29 mouse cellular contexts compared by ENCODE assay signal in the genomic region with DNA sequence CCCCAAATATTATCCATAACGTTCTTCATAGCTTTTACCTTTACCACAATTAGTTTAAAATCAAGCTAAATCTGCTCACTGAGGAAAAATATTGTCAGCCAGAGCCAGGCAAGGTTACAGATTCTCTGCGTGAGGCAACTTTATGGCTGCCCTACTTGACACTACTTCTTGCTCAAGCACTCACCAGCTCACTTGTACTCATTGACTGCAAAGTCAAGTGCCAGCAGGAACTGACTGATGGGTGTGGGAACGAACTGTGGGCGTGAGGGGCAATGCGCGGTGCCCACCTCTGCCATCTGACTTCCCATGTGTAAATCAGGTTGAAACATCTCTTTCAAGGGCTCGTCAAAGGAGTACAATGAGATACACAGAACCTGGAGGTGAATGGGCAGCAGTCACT. TPM values are rescaled to one million over a fixed set of nuclear protein-coding genes. Genes with fewer than 3 reads are reported as not detected.
DNase-seq lines count a peak whose midpoint lies in the region; ATAC-seq and TF ChIP-seq lines count a peak whose summit lies in the region.
"Had no signal": no experiment of that assay in that cellular context is flagged by ENCODE, and none has a peak within 500 bp of the region (broad histone marks: within the 10 kb centered on the region; RNA-seq: fewer than 3 reads in every experiment).

No protein-coding gene starts in this region.

- H3K4me3 ChIP-seq in kidney, adult 2 months (ENCODE audit: insufficient read depth, low read depth, low read length): no peak overlapping the region
- H3K4me3 ChIP-seq in lung, embryonic 15.5 days: no peak overlapping the region
- H3K4me3 ChIP-seq: erythroblast, embryonic 14.5 days; forebrain, embryonic 15.5 days; heart, embryonic 12.5 days; hindbrain, embryonic 13.5 days; kidney, embryonic 15.5 days; midbrain, embryonic 10.5 days had no signal

- H3K9me3 ChIP-seq in lung, embryonic 15.5 days: no peaks in the 10 kb centered on the region
- H3K9me3 ChIP-seq: forebrain, embryonic 15.5 days; heart, embryonic 12.5 days; hindbrain, embryonic 13.5 days; kidney, embryonic 15.5 days; midbrain, embryonic 10.5 days had no signal

- ATAC-seq in lung, embryonic 15.5 days (ENCODE audit: borderline replicate concordance, extremely low read depth, low FRiP score, low TSS enrichment): no peak
- ATAC-seq: CD4-positive, CD25-positive, alpha-beta regulatory T cell, adult 4 months; forebrain, embryonic 15.5 days; Patski had no signal

- H3K27me3 ChIP-seq in kidney, adult 2 months (replicated peaks; ENCODE audit: control insufficient read depth, insufficient read depth, low read length): no peaks in the 10 kb centered on the region
- H3K27me3 ChIP-seq in lung, embryonic 15.5 days: no peaks in the 10 kb centered on the region
- H3K27me3 ChIP-seq: forebrain, embryonic 15.5 days; heart, embryonic 12.5 days; hindbrain, embryonic 13.5 days; kidney, embryonic 15.5 days; Patski had no signal

- H3K27ac ChIP-seq in kidney, adult 2 months (ENCODE audit: insufficient read depth, low read depth, low read length): no peak overlapping the region
- H3K27ac ChIP-seq in lung, embryonic 15.5 days: peak overlapping the region; percentile 60
- H3K27ac ChIP-seq: forebrain, embryonic 15.5 days; hindbrain, embryonic 13.5 days; kidney, embryonic 15.5 days; midbrain, embryonic 10.5 days; stomach, postnatal 0 days had no signal

- peaks cover 18% of the 10 kb centered on the region for H3K4me1 ChIP-seq in kidney, adult 2 months (ENCODE audit: control insufficient read depth, insufficient read depth, low read length)
- peaks cover 27% of the 10 kb centered on the region for H3K4me1 ChIP-seq in lung, embryonic 15.5 days

- H3K4me2 ChIP-seq in lung, embryonic 15.5 days: no peak overlapping the region
- H3K4me2 ChIP-seq: forebrain, embryonic 15.5 days; heart, embryonic 12.5 days; hindbrain, embryonic 13.5 days; kidney, embryonic 15.5 days had no signal

- no peak overlapping the region for H3K9ac ChIP-seq in lung, embryonic 15.5 days
- H3K9ac ChIP-seq: forebrain, embryonic 15.5 days; heart, embryonic 12.5 days; hindbrain, embryonic 13.5 days; kidney, embryonic 15.5 days had no signal

- WGBS in kidney, adult 2 months: 70% methylated on average over 7 of the region's 7 CpGs
- WGBS in lung, embryonic 15.5 days: 72% methylated on average over 7 of the region's 7 CpGs

- TF ChIP-seq POLR2A in kidney, adult 2 months (IDR thresholded peaks at IDR 0.05; ENCODE audit: low read depth, low read length): no peak

- H3K36me3 ChIP-seq in kidney, adult 2 months (ENCODE audit: control insufficient read depth, insufficient read depth, low read length): no peaks in the 10 kb centered on the region
- H3K36me3 ChIP-seq in lung, embryonic 15.5 days: peaks cover 20% of the 10 kb centered on the region

- DNase-seq in adrenal gland, adult 2 months: peak; percentile 47
- no peak for DNase-seq in adrenal gland, postnatal 4 days (ENCODE audit: low spot score in 2 of 2)
- peak; percentile 40 for DNase-seq in kidney, adult 2 months
- no peak for DNase-seq in kidney, adult 8-10 months
- DNase-seq in lung, postnatal 4 days: peak; percentile 40 to 54
- no peak for DNase-seq in thymus, postnatal 25 days
- no peak for DNase-seq in right cerebral cortex, postnatal 4 days
- DNase-seq: adrenal gland, postnatal 25 days; cerebellum, adult 11-12 months; cerebellum, postnatal 25 days; embryo, embryonic 11 days; layer of hippocampus, postnatal 36 days; liver had no signal

- no peak for TF ChIP-seq CTCF in kidney, adult 2 months (conservative IDR thresholded peaks at IDR 0.05; ENCODE audit: insufficient read depth, insufficient read length, low read depth, low read length)

RNA-seq across cellular contexts. Expression of a gene that starts 3.3 kb away (rescaled TPM):
- 10 to 100 TPM; 21.3 to 29.6 TPM for total RNA-seq in adrenal gland, adult 2 months (2021)
- 13.2 and 14.4 TPM in 2 replicates for polyA plus RNA-seq in adrenal gland, adult 2 months (2012; rRNA removed)
- total RNA-seq in adrenal gland, postnatal 4 days (2021): 10 to 100 TPM; 19.8 to 20.1 TPM
- 12.6 and 13.6 TPM in 2 replicates for polyA plus RNA-seq in kidney, adult 2 months (2012; rRNA removed)
- 4.4 and 4.9 TPM in 2 replicates for polyA plus RNA-seq in lung, embryonic 15.5 days (2015; fragmentation: Nextera tagmentation; extraction: Ambion mirVana)

RNA-seq across cellular contexts. Expression of a gene that starts 6.0 kb away (rescaled TPM):
- 10 to 100 TPM; 18.2 to 22.0 TPM for total RNA-seq in adrenal gland, adult 2 months (2021)
- polyA plus RNA-seq in adrenal gland, adult 2 months (2012; rRNA removed): 16.6 and 19.3 TPM in 2 replicates
- 10 to 100 TPM; 31.5 to 32.4 TPM for total RNA-seq in adrenal gland, postnatal 4 days (2021)
- 22.2 and 23.7 TPM in 2 replicates for polyA plus RNA-seq in kidney, adult 2 months (2012; rRNA removed)
- 24.0 and 24.1 TPM in 2 replicates for polyA plus RNA-seq in lung, embryonic 15.5 days (2015; fragmentation: Nextera tagmentation; extraction: Ambion mirVana)

RNA-seq across cellular contexts. Expression of a gene that starts 38.5 kb away (rescaled TPM):
- total RNA-seq in adrenal gland, adult 2 months (2021): not detected
- 0.25 and 0.59 TPM in 2 replicates for polyA plus RNA-seq in adrenal gland, adult 2 months (2012; rRNA removed)
- 1,000 to 10,000 TPM in 1 of 2 experiments, under 1 TPM in 1; 0.56 to 1,571 TPM for total RNA-seq in adrenal gland, postnatal 4 days (2021)
- 0.52 TPM in 1 of 2 replicates, not detected in the other for polyA plus RNA-seq in kidney, adult 2 months (2012; rRNA removed)
- polyA plus RNA-seq in lung, embryonic 15.5 days (2015; fragmentation: Nextera tagmentation; extraction: Ambion mirVana): 2.1 TPM in 1 of 2 replicates, not detected in the other
- total RNA-seq: heart, postnatal 25 days; layer of hippocampus, postnatal 36 days; left cerebral cortex, postnatal 14 days; midbrain, postnatal 0 days had no signal
- polyA plus RNA-seq: CD4-positive, CD25-positive, alpha-beta regulatory T cell, adult 4 months; erythroblast, embryonic 14.5 days; forebrain, embryonic 15.5 days; heart, embryonic 12.5 days; hindbrain, embryonic 13.5 days; midbrain, embryonic 10.5 days; midbrain, postnatal 0 days; Patski had no signal

RNA-seq across cellular contexts. Expression of a gene that starts 41.0 kb away (rescaled TPM):
- 10 to 100 TPM; 25.7 to 59.4 TPM for total RNA-seq in adrenal gland, adult 2 months (2021)
- polyA plus RNA-seq in adrenal gland, adult 2 months (2012; rRNA removed): 5.8 and 9.2 TPM in 2 replicates
- total RNA-seq in adrenal gland, postnatal 4 days (2021): 10 to 100 TPM in 1 of 2 experiments, 1 to 10 TPM in 1; 4.9 to 13.6 TPM
- 9.4 and 10.8 TPM in 2 replicates for polyA plus RNA-seq in kidney, adult 2 months (2012; rRNA removed)
- 0.20 and 0.26 TPM in 2 replicates for polyA plus RNA-seq in lung, embryonic 15.5 days (2015; fragmentation: Nextera tagmentation; extraction: Ambion mirVana)
- total RNA-seq: midbrain, postnatal 0 days had no signal
- polyA plus RNA-seq: CD4-positive, CD25-positive, alpha-beta regulatory T cell, adult 4 months; forebrain, embryonic 15.5 days; hindbrain, embryonic 13.5 days; midbrain, embryonic 10.5 days; midbrain, postnatal 0 days; Patski had no signal

RNA-seq across cellular contexts. Expression of a gene that starts 58.7 kb away (rescaled TPM):
- total RNA-seq in adrenal gland, adult 2 months (2021): not detected
- not detected in 2 replicates for polyA plus RNA-seq in adrenal gland, adult 2 months (2012; rRNA removed)
- total RNA-seq in adrenal gland, postnatal 4 days (2021): 10 to 100 TPM in 1 of 2 experiments, not detected in 1; 54.8 TPM
- polyA plus RNA-seq in kidney, adult 2 months (2012; rRNA removed): 0.10 TPM in 1 of 2 replicates, not detected in the other
- not detected in 2 replicates for polyA plus RNA-seq in lung, embryonic 15.5 days (2015; fragmentation: Nextera tagmentation; extraction: Ambion mirVana)
- total RNA-seq: adrenal gland, postnatal 25 days; ES-E14; heart, postnatal 25 days; layer of hippocampus, postnatal 36 days; left cerebral cortex, postnatal 14 days; midbrain, postnatal 0 days had no signal
- polyA plus RNA-seq: CD4-positive, CD25-positive, alpha-beta regulatory T cell, adult 4 months; erythroblast, embryonic 14.5 days; forebrain, embryonic 15.5 days; heart, embryonic 12.5 days; hindbrain, embryonic 13.5 days; intestine, embryonic 14.5 days; kidney, embryonic 15.5 days; liver, embryonic 16.5 days; midbrain, embryonic 10.5 days; midbrain, postnatal 0 days; Patski; stomach, postnatal 0 days had no signal

Comparison
In these comparisons a context has a peak if more than half of its experiments do, and no peak if none do; other contexts are left out.
1. DNase-seq: peak in adrenal gland, adult 2 months (single experiment), kidney, adult 2 months (single experiment) and lung, postnatal 4 days (2 of 2); none in adrenal gland, postnatal 4 days (0 of 2), kidney, adult 8-10 months (0 of 2), thymus, postnatal 25 days (single experiment) and right cerebral cortex, postnatal 4 days (single experiment).